Mouse (Mus musculus) small intestine, adult 2 months (tissue): Measurements from ENCODE around the gene Kat7.

ENCODE experiments used
- CTCF ChIP-seq: fragments of 200-500 bp; IDR thresholded peaks from 2 replicates; pipeline ENCODE4 v1.5.1; 2012; ENCODE audit warnings: low read depth, mild to moderate bottlenecking, control low read depth, inconsistent platforms, low read length, moderate library complexity, mixed read lengths; ENCODE audit not compliant: insufficient replicate concordance, insufficient read length; ENCODE audit errors: extremely low read depth
- POLR2A ChIP-seq: fragments of 200-500 bp; IDR thresholded peaks from 2 replicates; pipeline ENCODE4 v1.6.1; 2012; ENCODE audit warnings: low read depth, mild to moderate bottlenecking, control low read depth, inconsistent platforms, low read length, moderate library complexity

- no peak for TF ChIP-seq CTCF
- TF ChIP-seq POLR2A: no peak
These were observed 55.9 kb downstream of the Kat7 start for GRCm38 (mm10) chr11:95254165-95254564.
